Mouse (Mus musculus) heart, adult 2 months (tissue): ENCODE measurements around the gene Sh3bp4.

Source experiments
- CTCF ChIP-seq: fragments of 200-600 bp; IDR thresholded peaks from 2 replicates; pipeline ENCODE4 v1.8.1; 2022; ENCODE audit warnings: antibody characterized with exemption, mild to moderate bottlenecking, moderate library complexity
- EP300 ChIP-seq: fragments of 200-500 bp; IDR thresholded peaks from 2 replicates; pipeline ENCODE4 v1.6.1; 2011; ENCODE audit warnings: low read depth, low read length, control low read depth; ENCODE audit not compliant: insufficient read depth

- TF ChIP-seq CTCF (no peak), EP300 (no peak)
These were observed 36.6 kb upstream of the Sh3bp4 start for GRCm38 (mm10) chr1:89033661-89034060.
